Mouse (Mus musculus): ENCODE results near the gene Uox. TPM values are rescaled to one million over a fixed set of nuclear protein-coding genes. Genes with fewer than 3 reads are reported as not detected.

The Uox gene
- polyA plus RNA-seq, 1 experiment: not detected

DNA sequence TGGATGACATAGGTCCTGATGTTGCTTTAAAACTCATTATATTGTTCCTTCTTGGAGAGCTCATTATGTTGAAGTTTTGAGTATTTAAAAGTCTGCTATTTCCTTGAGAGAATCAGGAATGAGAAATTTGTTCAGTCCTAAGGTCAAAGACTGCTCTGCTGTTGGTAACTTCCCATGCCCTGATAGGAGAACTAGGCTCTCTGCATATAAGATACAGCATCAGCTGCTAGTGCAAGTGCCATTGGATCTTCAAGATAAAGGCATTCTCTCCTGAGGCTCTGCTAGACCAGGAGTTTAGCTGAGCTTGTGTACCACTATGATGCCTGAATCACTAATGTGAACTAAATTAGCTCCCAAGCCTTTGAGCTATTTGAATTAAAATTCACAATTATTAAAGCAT lies 47.7 kb downstream of the Uox start:
- Histone ChIP-seq H3K27me3 (ENCODE audit: control insufficient read depth, insufficient read depth, insufficient read length) (no peaks in the 10 kb centered on the region), H3K4me2 (ENCODE audit: low read depth) (no peak overlapping the region), H3K79me2 (ENCODE audit: control insufficient read depth, insufficient read depth) (no peaks in the 10 kb centered on the region), H3ac (ENCODE audit: control insufficient read depth, insufficient read length) (no peak overlapping the region), H3K36me3 (ENCODE audit: control insufficient read depth, insufficient read depth) (no peaks in the 10 kb centered on the region), H3K4me3 (no peak overlapping the region)
- TF ChIP-seq USF1 (IDR thresholded peaks at IDR 0.05; ENCODE audit: low read depth): no peak
- no peak for TF ChIP-seq REST (IDR thresholded peaks at IDR 0.05; ENCODE audit: insufficient read depth, insufficient read length)
- TF ChIP-seq TCF12 (IDR thresholded peaks at IDR 0.05; ENCODE audit: insufficient read depth, poor library complexity, severe bottlenecking): no peak

DNA sequence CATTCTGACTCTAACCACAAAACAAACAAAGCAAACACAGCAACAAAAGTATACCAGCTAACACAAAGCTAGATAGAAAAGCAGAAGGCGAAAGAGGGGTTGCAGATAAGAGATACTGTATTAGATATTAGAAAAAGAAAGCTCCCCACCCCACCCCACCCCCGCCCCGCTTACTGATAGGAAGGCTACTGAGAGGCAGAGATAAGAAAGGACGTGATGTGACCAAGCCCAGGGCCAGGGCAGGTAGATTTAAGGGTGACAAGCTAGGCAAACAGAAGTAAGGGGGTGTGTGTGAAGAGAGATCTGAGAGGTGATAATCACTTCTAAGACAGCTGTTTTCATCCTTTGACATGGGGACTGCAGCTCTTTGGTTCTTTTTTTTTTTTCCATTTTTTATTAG lies 48.1 kb downstream of the Uox start:
- Histone ChIP-seq H3K79me2 (ENCODE audit: control insufficient read depth, insufficient read depth) (no peaks in the 10 kb centered on the region), H3K36me3 (ENCODE audit: control insufficient read depth, insufficient read depth) (no peaks in the 10 kb centered on the region), H3K27me3 (ENCODE audit: control insufficient read depth, insufficient read depth, insufficient read length) (no peaks in the 10 kb centered on the region), H3K4me3 (no peak overlapping the region), H3ac (ENCODE audit: control insufficient read depth, insufficient read length) (no peak overlapping the region), H3K4me2 (ENCODE audit: low read depth) (no peak overlapping the region)
- no peak for TF ChIP-seq TCF3 (IDR thresholded peaks at IDR 0.05; ENCODE audit: insufficient read length, low read depth)
- no peak for TF ChIP-seq TCF12 (IDR thresholded peaks at IDR 0.05; ENCODE audit: insufficient read depth, poor library complexity, severe bottlenecking)

DNA sequence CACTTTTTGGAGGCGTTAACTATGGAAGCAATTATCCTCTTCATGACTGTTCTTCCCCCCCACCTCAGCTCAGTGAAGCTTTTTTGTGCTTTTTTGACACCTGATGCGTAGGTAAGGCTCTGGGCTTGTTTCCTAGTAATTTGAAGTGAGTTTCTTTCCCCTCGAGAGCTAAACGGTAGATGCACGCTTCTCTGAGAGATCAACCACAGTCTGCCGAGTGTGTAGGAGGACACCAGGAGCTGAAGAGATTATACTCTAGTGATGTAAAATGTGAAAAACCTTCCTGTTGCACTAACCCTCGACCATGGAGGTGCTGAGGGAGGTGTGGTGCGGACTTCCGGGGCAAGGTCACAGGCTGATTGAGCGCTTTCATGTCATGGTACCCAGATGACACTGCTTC lies 49.9 kb downstream of the Uox start:
- H3K27me3 ChIP-seq (ENCODE audit: control insufficient read depth, insufficient read depth, insufficient read length): no peaks in the 10 kb centered on the region
- H3K79me2 ChIP-seq (ENCODE audit: control insufficient read depth, insufficient read depth): no peaks in the 10 kb centered on the region
- TF ChIP-seq TCF3 (IDR thresholded peaks at IDR 0.05; ENCODE audit: insufficient read length, low read depth) (no peak), CEBPB (IDR thresholded peaks at IDR 0.05; ENCODE audit: insufficient read depth, poor library complexity, severe bottlenecking) (no peak), MYOG (IDR thresholded peaks at IDR 0.05; ENCODE audit: control insufficient read depth in 1 of 3, insufficient read depth in 1 of 3, insufficient read length in 2 of 3, low read depth in 2 of 3) (no peak)
- no peak overlapping the region for H3K4me3 ChIP-seq
- H3K4me2 ChIP-seq (ENCODE audit: low read depth): no peak overlapping the region
- no peak overlapping the region for H3ac ChIP-seq (ENCODE audit: control insufficient read depth, insufficient read length)
- no peaks in the 10 kb centered on the region for H3K36me3 ChIP-seq (ENCODE audit: control insufficient read depth, insufficient read depth)

DNA sequence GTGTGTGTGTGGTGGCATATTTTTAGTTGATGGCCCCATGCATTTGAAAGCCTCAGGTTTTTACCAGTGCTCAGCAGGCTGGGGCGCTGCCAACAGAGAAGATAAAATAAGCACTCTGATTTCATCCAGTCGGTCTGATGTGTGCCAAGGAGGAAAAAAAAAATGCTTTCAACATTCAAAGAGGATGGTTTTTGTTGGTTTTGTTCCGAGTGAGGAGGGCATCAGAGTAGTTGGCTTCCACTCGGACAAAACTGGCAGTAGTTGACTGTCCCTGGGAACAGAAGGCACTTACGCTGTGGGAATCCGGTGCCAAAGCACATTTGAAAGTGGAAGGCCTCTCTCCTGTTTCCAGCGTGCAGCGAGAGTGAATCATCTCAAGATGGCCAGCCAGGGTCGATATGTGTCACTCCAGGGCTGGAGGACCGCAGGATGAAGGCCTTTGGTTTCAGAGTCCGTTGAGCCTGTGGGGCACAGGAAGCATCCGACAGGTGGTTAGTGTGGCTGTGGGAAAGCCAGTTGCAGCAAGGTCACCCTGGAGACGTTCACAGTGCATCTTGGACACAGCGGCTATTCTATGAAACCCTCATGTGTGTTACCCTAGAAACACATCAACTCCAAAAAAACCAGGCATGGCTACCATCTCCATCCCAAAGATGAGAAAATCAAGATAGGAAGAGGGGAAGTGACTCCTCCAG lies 50.5 kb downstream of the Uox start:
- no peaks in the 10 kb centered on the region for H3K79me2 ChIP-seq (ENCODE audit: control insufficient read depth, insufficient read depth)
- H3K4me2 ChIP-seq (ENCODE audit: low read depth): no peak overlapping the region
- no peaks in the 10 kb centered on the region for H3K27me3 ChIP-seq (ENCODE audit: control insufficient read depth, insufficient read depth, insufficient read length)
- no peak overlapping the region for H3K4me3 ChIP-seq
- no peaks in the 10 kb centered on the region for H3K36me3 ChIP-seq (ENCODE audit: control insufficient read depth, insufficient read depth)
- no peak overlapping the region for H3ac ChIP-seq (ENCODE audit: control insufficient read depth, insufficient read length)
- TF ChIP-seq MYOG (IDR thresholded peaks at IDR 0.05; ENCODE audit: control insufficient read depth in 1 of 3, insufficient read depth in 1 of 3, insufficient read length in 2 of 3, low read depth in 2 of 3) (no peak), SRF (IDR thresholded peaks at IDR 0.05; ENCODE audit: control insufficient read depth, insufficient read length, low read depth) (no peak), REST (IDR thresholded peaks at IDR 0.05; ENCODE audit: insufficient read depth, insufficient read length) (no peak)

GRCm38 (mm10) chr3:146621966-146622365 lies 51.7 kb downstream of the Uox start:
- Histone ChIP-seq H3ac (ENCODE audit: control insufficient read depth, insufficient read length) (no peak overlapping the region), H3K4me3 (no peak overlapping the region), H3K79me2 (ENCODE audit: control insufficient read depth, insufficient read depth) (no peaks in the 10 kb centered on the region), H3K27me3 (ENCODE audit: control insufficient read depth, insufficient read depth, insufficient read length) (no peaks in the 10 kb centered on the region), H3K4me2 (ENCODE audit: low read depth) (no peak overlapping the region), H3K36me3 (ENCODE audit: control insufficient read depth, insufficient read depth) (no peaks in the 10 kb centered on the region)
- TF ChIP-seq TCF3 (IDR thresholded peaks at IDR 0.05; ENCODE audit: insufficient read length, low read depth) (no peak), REST (IDR thresholded peaks at IDR 0.05; ENCODE audit: insufficient read depth, insufficient read length) (no peak), E2F4 (IDR thresholded peaks at IDR 0.05; ENCODE audit: insufficient read depth) (no peak), POLR2A (IDR thresholded peaks at IDR 0.05; ENCODE audit: insufficient read length, low read depth) (no peak), SRF (IDR thresholded peaks at IDR 0.05; ENCODE audit: control insufficient read depth, insufficient read length, low read depth) (no peak), USF1 (IDR thresholded peaks at IDR 0.05; ENCODE audit: low read depth) (no peak), POLR2AphosphoS2 (IDR thresholded peaks at IDR 0.05; ENCODE audit: insufficient read length, low read depth) (no peak), MAX (IDR thresholded peaks at IDR 0.05; ENCODE audit: low read depth) (no peak), MYOD1 (IDR thresholded peaks at IDR 0.05; ENCODE audit: control insufficient read depth in 1 of 3, insufficient read length in 2 of 3, low read depth in 2 of 3) (no peak), MYOG (IDR thresholded peaks at IDR 0.05; ENCODE audit: control insufficient read depth in 1 of 3, insufficient read depth in 1 of 3, insufficient read length in 2 of 3, low read depth in 2 of 3) (no peak), TCF12 (IDR thresholded peaks at IDR 0.05; ENCODE audit: insufficient read depth, poor library complexity, severe bottlenecking) (no peak), CEBPB (IDR thresholded peaks at IDR 0.05; ENCODE audit: insufficient read depth, poor library complexity, severe bottlenecking) (no peak)

DNA sequence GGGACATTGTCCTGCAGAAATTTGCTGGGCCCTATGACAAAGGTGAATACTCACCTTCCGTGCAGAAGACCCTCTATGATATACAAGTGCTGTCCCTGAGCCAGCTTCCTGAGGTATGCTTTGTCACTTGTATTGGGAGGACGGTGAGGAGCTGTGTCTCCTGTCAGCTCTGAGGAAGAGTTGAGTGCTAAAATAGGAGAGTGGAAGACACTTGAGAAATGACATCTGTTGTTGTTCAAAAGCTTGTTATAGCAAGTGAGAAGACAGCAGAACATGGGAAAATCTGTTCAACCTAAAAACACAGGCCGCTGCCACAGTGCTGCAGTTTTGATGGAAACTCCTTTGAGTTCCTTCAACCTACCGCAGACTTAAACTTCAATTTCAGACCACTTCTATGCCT lies 55.5 kb downstream of the Uox start:
- H3K4me3 ChIP-seq: no peak overlapping the region
- H3K4me2 ChIP-seq (ENCODE audit: low read depth): no peak overlapping the region
- no peak overlapping the region for H3ac ChIP-seq (ENCODE audit: control insufficient read depth, insufficient read length)
- no peaks in the 10 kb centered on the region for H3K36me3 ChIP-seq (ENCODE audit: control insufficient read depth, insufficient read depth)
- no peak for TF ChIP-seq POLR2A (IDR thresholded peaks at IDR 0.05; ENCODE audit: insufficient read length, low read depth)
- no peak for TF ChIP-seq SRF (IDR thresholded peaks at IDR 0.05; ENCODE audit: control insufficient read depth, insufficient read length, low read depth)
- TF ChIP-seq TCF3 (IDR thresholded peaks at IDR 0.05; ENCODE audit: insufficient read length, low read depth): no peak
- no peak for TF ChIP-seq TCF12 (IDR thresholded peaks at IDR 0.05; ENCODE audit: insufficient read depth, poor library complexity, severe bottlenecking)
- no peak for TF ChIP-seq USF1 (IDR thresholded peaks at IDR 0.05; ENCODE audit: low read depth)
- TF ChIP-seq POLR2AphosphoS2 (IDR thresholded peaks at IDR 0.05; ENCODE audit: insufficient read length, low read depth): no peak
- no peak for TF ChIP-seq MAX (IDR thresholded peaks at IDR 0.05; ENCODE audit: low read depth)
- H3K79me2 ChIP-seq (ENCODE audit: control insufficient read depth, insufficient read depth): no peaks in the 10 kb centered on the region
- H3K27me3 ChIP-seq (ENCODE audit: control insufficient read depth, insufficient read depth, insufficient read length): no peaks in the 10 kb centered on the region
